Comparison of ENCODE assay signal across 10 mouse cellular contexts in genomic region chr6:125216898-125217297, GRCm38 (mm10). TPM values are rescaled to one million over a fixed set of nuclear protein-coding genes. Genes with fewer than 3 reads are reported as not detected.
DNase-seq lines count a peak whose midpoint lies in the region; ATAC-seq and TF ChIP-seq lines count a peak whose summit lies in the region.
"Had no signal": no experiment of that assay in that cellular context is flagged by ENCODE, and none has a peak within 500 bp of the region (broad histone marks: within the 10 kb centered on the region; RNA-seq: fewer than 3 reads in every experiment).

No protein-coding gene starts in this region.

- ATAC-seq in hindbrain, embryonic 16.5 days: no peak
- no peak for ATAC-seq in hindbrain, embryonic 11.5 days (ENCODE audit: low FRiP score)

- no peak for TF ChIP-seq POLR2A in cortical plate, adult 2 months (IDR thresholded peaks at IDR 0.05; ENCODE audit: extremely low read depth, insufficient read depth, low read length)

- H3K9me3 ChIP-seq in hindbrain, embryonic 16.5 days (ENCODE audit: control insufficient read depth, low read length): no peaks in the 10 kb centered on the region
- no peaks in the 10 kb centered on the region for H3K9me3 ChIP-seq in hindbrain, embryonic 11.5 days (ENCODE audit: control insufficient read depth, low read length)
- H3K9me3 ChIP-seq: limb, embryonic 15.5 days had no signal

- TF ChIP-seq CTCF in cortical plate, adult 2 months (IDR thresholded peaks at IDR 0.05; ENCODE audit: extremely low read depth, insufficient read depth, low read length): no peak

- no peak overlapping the region for H3K4me3 ChIP-seq in hindbrain, embryonic 16.5 days (ENCODE audit: low read length)
- H3K4me3 ChIP-seq in hindbrain, embryonic 11.5 days (ENCODE audit: low read depth, low read length): no peak overlapping the region
- H3K4me3 ChIP-seq in cortical plate, adult 2 months (ENCODE audit: insufficient read depth, low read length): peak overlapping the region; percentile 13

- H3K27ac ChIP-seq in hindbrain, embryonic 16.5 days (ENCODE audit: low read depth, low read length): no peak overlapping the region
- no peak overlapping the region for H3K27ac ChIP-seq in hindbrain, embryonic 11.5 days (ENCODE audit: low read depth, low read length)
- no peak overlapping the region for H3K27ac ChIP-seq in cortical plate, adult 2 months (ENCODE audit: insufficient read depth, low read length)
- H3K27ac ChIP-seq: limb, embryonic 15.5 days had no signal

- H3K36me3 ChIP-seq in hindbrain, embryonic 16.5 days (ENCODE audit: control insufficient read depth, insufficient read depth, low read length): no peaks in the 10 kb centered on the region; the same call in 1 of the 2 replicates
- no peaks in the 10 kb centered on the region for H3K36me3 ChIP-seq in hindbrain, embryonic 11.5 days (ENCODE audit: control insufficient read depth, insufficient read depth, low read length)

- WGBS in hindbrain, embryonic 16.5 days: 81% methylated on average over 2 of the region's 2 CpGs
- WGBS in hindbrain, embryonic 11.5 days: 82% methylated on average over 2 of the region's 2 CpGs

- H3K4me2 ChIP-seq in hindbrain, embryonic 16.5 days (ENCODE audit: low read length): peak overlapping the region; percentile 87
- no peak overlapping the region for H3K4me2 ChIP-seq in hindbrain, embryonic 11.5 days (replicated peaks; ENCODE audit: low read depth, low read length)

- peaks cover 3% of the 10 kb centered on the region; the same call in 1 of the 2 replicates for H3K27me3 ChIP-seq in hindbrain, embryonic 16.5 days (replicated peaks; ENCODE audit: control insufficient read depth, insufficient read depth, low read length)
- no peaks in the 10 kb centered on the region for H3K27me3 ChIP-seq in hindbrain, embryonic 11.5 days (ENCODE audit: control insufficient read depth, insufficient read depth, low read length)

- peak overlapping the region; percentile 14; the same call in 1 of the 2 replicates for H3K9ac ChIP-seq in hindbrain, embryonic 16.5 days (ENCODE audit: low read depth, low read length)
- no peak overlapping the region for H3K9ac ChIP-seq in hindbrain, embryonic 11.5 days (ENCODE audit: low read depth, low read length)
- H3K9ac ChIP-seq: limb, embryonic 15.5 days had no signal

- H3K4me1 ChIP-seq in hindbrain, embryonic 16.5 days (ENCODE audit: control insufficient read depth, insufficient read depth, low read depth, low read length): peaks cover 10% of the 10 kb centered on the region
- H3K4me1 ChIP-seq in hindbrain, embryonic 11.5 days (replicated peaks; ENCODE audit: control insufficient read depth, insufficient read depth, low read length): no peaks in the 10 kb centered on the region
- peaks cover 5% of the 10 kb centered on the region; the same call in 1 of the 2 replicates for H3K4me1 ChIP-seq in cortical plate, adult 2 months (ENCODE audit: control insufficient read depth, insufficient read depth, low read length)

- DNase-seq in adrenal gland, adult 2 months: peak; percentile 74
- no peak for DNase-seq in adrenal gland, adult 18-20 months (ENCODE audit: low spot score in 2 of 2)
- DNase-seq in hindbrain, embryonic 11.5 days (ENCODE audit: low spot score): no peak
- DNase-seq in 416B (ENCODE audit: low read depth): peak; percentile 32
- DNase-seq in frontal cortex, postnatal 25 days (ENCODE audit: low spot score in 2 of 2): no peak
- no peak for DNase-seq in spleen, adult 18-20 months

RNA-seq across cellular contexts. Expression of gene Vamp1, which starts 1.5 kb away (rescaled TPM):
- 10 to 100 TPM; 35.7 to 39.7 TPM for total RNA-seq in adrenal gland, adult 2 months (2021)
- 46.2 and 47.0 TPM in 2 replicates for polyA plus RNA-seq in adrenal gland, adult 2 months (2012; rRNA removed)
- 10 to 100 TPM; 33.5 to 39.1 TPM for total RNA-seq in adrenal gland, adult 18-20 months (2021)
- 41.2 and 52.8 TPM in 2 replicates for polyA plus RNA-seq in hindbrain, embryonic 16.5 days (2015; fragmentation: Nextera tagmentation; extraction: Ambion mirVana)
- polyA plus RNA-seq in hindbrain, embryonic 11.5 days (2014; fragmentation: Nextera tagmentation; extraction: Ambion mirVana): 1.7 and 2.3 TPM in 2 replicates
- 169 and 175 TPM in 2 replicates for polyA plus RNA-seq in cortical plate, adult 2 months (2012; rRNA removed)

RNA-seq across cellular contexts. Expression of gene Tapbpl, which starts 14.8 kb away (rescaled TPM):
- total RNA-seq in adrenal gland, adult 2 months (2021): 10 to 100 TPM; 11.3 to 15.6 TPM
- polyA plus RNA-seq in adrenal gland, adult 2 months (2012; rRNA removed): 12.0 and 12.1 TPM in 2 replicates
- 10 to 100 TPM; 10.9 to 19.5 TPM for total RNA-seq in adrenal gland, adult 18-20 months (2021)
- 7.7 and 9.1 TPM in 2 replicates for polyA plus RNA-seq in hindbrain, embryonic 16.5 days (2015; fragmentation: Nextera tagmentation; extraction: Ambion mirVana)
- polyA plus RNA-seq in hindbrain, embryonic 11.5 days (2014; fragmentation: Nextera tagmentation; extraction: Ambion mirVana): 1.0 and 2.2 TPM in 2 replicates
- 6.4 and 6.7 TPM in 2 replicates for polyA plus RNA-seq in cortical plate, adult 2 months (2012; rRNA removed)

RNA-seq across cellular contexts. Expression of gene Cd27, which starts 19.9 kb away (rescaled TPM):
- under 1 TPM; 0.43 to 0.73 TPM for total RNA-seq in adrenal gland, adult 2 months (2021)
- polyA plus RNA-seq in adrenal gland, adult 2 months (2012; rRNA removed): 0.74 and 0.88 TPM in 2 replicates
- under 1 TPM; 0.38 to 0.46 TPM for total RNA-seq in adrenal gland, adult 18-20 months (2021)
- polyA plus RNA-seq in hindbrain, embryonic 16.5 days (2015; fragmentation: Nextera tagmentation; extraction: Ambion mirVana): 1.1 and 1.4 TPM in 2 replicates
- 0.52 and 1.2 TPM in 2 replicates for polyA plus RNA-seq in hindbrain, embryonic 11.5 days (2014; fragmentation: Nextera tagmentation; extraction: Ambion mirVana)
- polyA plus RNA-seq in cortical plate, adult 2 months (2012; rRNA removed): 0.06 TPM in 1 of 2 replicates, not detected in the other
- total RNA-seq: MEL had no signal

RNA-seq across cellular contexts. Expression of gene Mrpl51, which starts 25.3 kb away (rescaled TPM):
- 100 to 1,000 TPM; 162 to 208 TPM for total RNA-seq in adrenal gland, adult 2 months (2021)
- 44.2 and 45.1 TPM in 2 replicates for polyA plus RNA-seq in adrenal gland, adult 2 months (2012; rRNA removed)
- 100 to 1,000 TPM; 161 to 206 TPM for total RNA-seq in adrenal gland, adult 18-20 months (2021)
- polyA plus RNA-seq in hindbrain, embryonic 16.5 days (2015; fragmentation: Nextera tagmentation; extraction: Ambion mirVana): 140 and 154 TPM in 2 replicates
- 184 and 189 TPM in 2 replicates for polyA plus RNA-seq in hindbrain, embryonic 11.5 days (2014; fragmentation: Nextera tagmentation; extraction: Ambion mirVana)
- polyA plus RNA-seq in cortical plate, adult 2 months (2012; rRNA removed): 51.2 and 52.9 TPM in 2 replicates

RNA-seq across cellular contexts. Expression of gene Ncapd2, which starts 25.4 kb away (rescaled TPM):
- 10 to 100 TPM; 20.4 to 25.5 TPM for total RNA-seq in adrenal gland, adult 2 months (2021)
- polyA plus RNA-seq in adrenal gland, adult 2 months (2012; rRNA removed): 25.2 and 28.7 TPM in 2 replicates
- 10 to 100 TPM; 15.3 to 17.1 TPM for total RNA-seq in adrenal gland, adult 18-20 months (2021)
- polyA plus RNA-seq in hindbrain, embryonic 16.5 days (2015; fragmentation: Nextera tagmentation; extraction: Ambion mirVana): 37.7 and 50.2 TPM in 2 replicates
- 109 and 110 TPM in 2 replicates for polyA plus RNA-seq in hindbrain, embryonic 11.5 days (2014; fragmentation: Nextera tagmentation; extraction: Ambion mirVana)
- 53.5 and 58.3 TPM in 2 replicates for polyA plus RNA-seq in cortical plate, adult 2 months (2012; rRNA removed)

Comparison
In these comparisons a context has a peak if more than half of its experiments do, and no peak if none do; other contexts are left out.
1. DNase-seq: peak in adrenal gland, adult 2 months (single experiment) and 416B (single experiment); none in adrenal gland, adult 18-20 months (0 of 2), hindbrain, embryonic 11.5 days (single experiment), frontal cortex, postnatal 25 days (0 of 2) and spleen, adult 18-20 months (0 of 2).
2. RNA of gene Vamp1, which starts 1.5 kb away (polyA plus RNA-seq): 169 to 175 TPM in cortical plate, adult 2 months, 41.2 to 52.8 TPM in hindbrain, embryonic 16.5 days and 46.2 to 47.0 TPM in adrenal gland, adult 2 months; 1.7 to 2.3 TPM in hindbrain, embryonic 11.5 days; every median in the first group is over 10 times any median in the second.